Mouse (Mus musculus) kidney, adult 2 months (tissue): ENCODE results near the gene Samd8.

Source experiments
- CTCF ChIP-seq: fragments of 200-500 bp; conservative IDR thresholded peaks from 2 replicates; pipeline ENCODE4 v1.5.1; 2011; ENCODE audit warnings: low read depth, mild to moderate bottlenecking, control low read depth, low read length, moderate library complexity, mixed read lengths; ENCODE audit not compliant: insufficient read depth, insufficient read length
- POLR2A ChIP-seq: fragments of 200-500 bp; IDR thresholded peaks from one replicate; pipeline ENCODE4 v1.6.1; 2011; ENCODE audit warnings: low read depth, low read length, control low read depth

- TF ChIP-seq CTCF (no peak), POLR2A (peak; percentile 35)
Measured at GRCm38 (mm10) chr14:21750008-21750880, at the start of gene Samd8.
